Mouse (Mus musculus) embryonic stem cell, embryonic (primary cell): ENCODE results near the gene Tent4b.

ENCODE experiments used
- CTCF ChIA-PET, 4 experiments: fragments of 300-600 bp in 2 of 4; fragments of 350-600 bp in 2 of 4; sonication (Branson Sonifier 250); formaldehyde crosslinking; loops; one replicate each; lab custom pipeline; 2022; ENCODE audit warnings: inconsistent platforms in 2 of 4; lab: Charles Lee
- POLR2A ChIA-PET, 4 experiments: fragments of 300-600 bp in 2 of 4; fragments of 350-600 bp in 2 of 4; sonication (Branson Sonifier 250); formaldehyde crosslinking; loops; one replicate each; lab custom pipeline; 2022; ENCODE audit warnings: antibody characterized with exemption in 4 of 4, inconsistent platforms in 1 of 4; lab: Charles Lee

Tent4b gene

DNA sequence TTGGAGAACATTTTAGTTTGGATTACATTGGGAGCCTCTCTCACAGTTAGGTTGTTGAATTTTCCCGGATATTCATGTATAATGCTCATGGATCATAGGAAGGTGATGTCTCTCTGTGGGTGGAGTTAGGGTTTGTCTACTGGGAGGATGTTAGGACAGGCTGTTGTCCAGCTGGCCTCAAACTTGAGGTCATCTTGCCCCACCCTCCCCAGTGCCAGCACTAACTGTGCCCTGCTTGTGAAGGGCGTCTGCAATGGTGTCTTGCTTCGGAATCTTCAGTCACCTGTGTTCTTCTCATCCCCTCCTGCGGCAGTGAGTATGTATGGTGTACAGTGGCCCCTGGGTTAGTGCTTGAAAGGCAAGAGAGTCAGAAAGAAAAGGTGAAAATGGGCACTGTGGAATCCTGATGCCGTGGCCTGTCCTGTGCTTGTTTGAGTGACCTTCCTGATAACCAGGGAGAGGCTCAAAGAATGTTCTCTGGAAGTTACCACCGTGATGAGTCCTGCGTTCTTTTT, 61.5 kb downstream of the Tent4b start:
- CTCF ChIA-PET = interaction anchor here in 2 of 4 experiments (1.0 to 1.6 kb wide), 4 partner anchors 8 to 495 kb away, joined by 3 to 6 read pairs (median 4); no protein-coding TSS in a partner anchor
- POLR2A ChIA-PET = interaction anchor here in 1 of 4 experiments (1.2 to 1.3 kb wide), 3 partner anchors 18 to 23 kb away, joined by 3 read pairs; no protein-coding TSS in a partner anchor

DNA sequence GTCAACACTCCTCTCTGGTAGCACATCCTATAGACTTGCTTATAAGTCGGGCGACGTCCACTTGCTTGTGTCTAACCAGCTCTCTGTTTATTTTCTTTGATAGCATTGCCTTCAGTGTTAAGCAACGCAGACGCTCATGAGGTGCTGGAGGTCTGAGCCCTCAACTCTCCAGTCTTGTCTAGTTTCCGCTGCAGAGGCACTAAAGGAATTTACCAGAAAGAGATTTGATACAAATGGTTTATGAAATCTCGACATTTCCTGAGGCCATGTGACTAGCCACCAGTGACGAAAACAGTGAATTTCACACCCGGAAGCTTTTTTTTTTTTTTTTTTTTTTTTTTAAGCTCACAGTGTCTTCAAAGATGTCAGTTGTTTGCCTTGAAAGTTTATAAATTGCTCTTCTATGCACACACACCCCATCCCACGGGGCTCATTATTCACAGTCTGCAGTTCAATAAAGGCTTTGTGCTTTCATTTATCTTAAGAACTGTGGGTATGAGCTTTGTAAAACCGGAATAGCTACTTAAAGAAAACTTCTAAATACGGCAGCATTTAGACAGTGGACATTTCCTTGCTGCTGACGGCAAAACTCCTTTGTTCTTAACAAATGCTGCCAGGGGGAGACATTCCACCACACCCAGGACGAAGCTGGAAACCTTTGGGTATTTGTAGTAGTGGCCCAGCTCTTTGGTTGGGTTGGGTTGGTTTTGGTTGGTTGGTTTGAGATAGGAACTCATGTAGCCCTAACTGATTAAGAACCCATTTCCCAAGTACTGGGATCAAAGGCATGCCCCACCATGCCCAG, 64.0 kb downstream of the Tent4b start:
- ChIA-PET POLR2A (interaction anchor here in 3 of 4 experiments (0.5 to 2.1 kb wide), 14 partner anchors 9 to 654 kb away, joined by 3 to 19 read pairs (median 4); partner anchors contain the start of gene Adcy7 (in 2 of the 3)), CTCF (interaction anchor here (0.5 to 3.1 kb wide), 21 partner anchors 9 to 1360 kb away, joined by 3 to 17 read pairs (median 5); partner anchors contain the start of gene Adcy7 (in 1 of the 4))

DNA sequence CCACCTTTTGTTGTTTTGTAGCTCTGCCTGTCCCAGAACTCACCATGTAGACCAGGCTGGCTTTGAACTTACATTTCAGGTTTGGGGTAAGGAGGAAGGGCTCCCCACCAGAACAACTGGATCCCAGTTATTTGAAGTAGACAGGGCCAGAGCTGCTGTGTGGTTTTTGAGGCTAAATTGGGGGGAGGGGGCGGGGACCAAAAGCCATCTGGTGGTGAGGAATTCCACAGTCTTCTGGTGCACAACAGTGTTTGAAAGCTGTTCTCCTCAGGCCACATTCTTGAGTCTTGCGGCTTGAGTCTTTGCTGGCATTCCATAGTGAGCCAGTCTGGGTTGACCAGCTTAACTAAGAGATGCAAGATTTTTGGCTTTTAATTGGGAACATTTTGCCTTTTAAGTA, 66.5 kb downstream of the Tent4b start:
- POLR2A ChIA-PET = interaction anchor here in 2 of 4 experiments (0.7 to 1.7 kb wide), 9 partner anchors 8 to 489 kb away, joined by 3 to 7 read pairs (median 3); no protein-coding TSS in a partner anchor
- CTCF ChIA-PET = interaction anchor here (0.5 to 2.9 kb wide), 46 partner anchors 8 to 964 kb away, joined by 3 to 33 read pairs (median 4); partner anchors contain the start of gene Nod2 (in 1 of the 4)

DNA sequence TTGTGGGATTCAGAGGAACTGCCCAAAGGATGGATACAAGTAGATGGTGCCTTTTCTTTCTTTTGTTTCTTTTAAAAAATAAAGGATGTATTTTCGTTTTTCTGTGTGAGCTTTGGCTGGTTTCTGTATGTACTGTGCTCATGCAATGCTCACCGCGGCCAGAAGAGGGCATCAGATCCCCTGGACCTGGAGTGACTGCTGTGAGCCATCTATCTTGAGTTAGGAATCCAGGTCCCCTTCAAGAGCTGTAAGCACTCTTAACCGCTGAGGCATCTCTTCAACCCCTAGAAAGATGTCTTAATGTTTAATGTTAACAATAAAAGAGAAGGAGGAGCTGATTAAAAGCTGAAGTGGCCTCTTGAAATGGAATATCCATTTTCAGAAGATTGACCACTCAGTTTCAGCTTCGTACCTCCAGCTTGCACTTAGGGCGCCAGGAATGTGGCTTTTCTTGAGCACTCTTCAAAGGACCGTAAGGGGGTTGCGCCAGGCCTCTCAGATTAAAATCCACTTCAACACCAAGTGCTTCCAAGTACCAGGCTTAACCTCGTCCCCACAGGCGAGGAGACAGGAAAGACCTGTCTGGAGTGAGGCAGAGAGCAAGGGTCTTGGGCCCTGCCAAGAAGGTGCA, 67.3 kb downstream of the Tent4b start:
- CTCF ChIA-PET = interaction anchor here (0.5 to 2.9 kb wide), 69 partner anchors 9 to 730 kb away, joined by 3 to 33 read pairs (median 4); partner anchors contain the start of gene Nod2 (in 1 of the 4)
- POLR2A ChIA-PET = interaction anchor here in 3 of 4 experiments (0.6 to 1.7 kb wide), 9 partner anchors 8 to 489 kb away, joined by 3 to 7 read pairs (median 3); no protein-coding TSS in a partner anchor

DNA sequence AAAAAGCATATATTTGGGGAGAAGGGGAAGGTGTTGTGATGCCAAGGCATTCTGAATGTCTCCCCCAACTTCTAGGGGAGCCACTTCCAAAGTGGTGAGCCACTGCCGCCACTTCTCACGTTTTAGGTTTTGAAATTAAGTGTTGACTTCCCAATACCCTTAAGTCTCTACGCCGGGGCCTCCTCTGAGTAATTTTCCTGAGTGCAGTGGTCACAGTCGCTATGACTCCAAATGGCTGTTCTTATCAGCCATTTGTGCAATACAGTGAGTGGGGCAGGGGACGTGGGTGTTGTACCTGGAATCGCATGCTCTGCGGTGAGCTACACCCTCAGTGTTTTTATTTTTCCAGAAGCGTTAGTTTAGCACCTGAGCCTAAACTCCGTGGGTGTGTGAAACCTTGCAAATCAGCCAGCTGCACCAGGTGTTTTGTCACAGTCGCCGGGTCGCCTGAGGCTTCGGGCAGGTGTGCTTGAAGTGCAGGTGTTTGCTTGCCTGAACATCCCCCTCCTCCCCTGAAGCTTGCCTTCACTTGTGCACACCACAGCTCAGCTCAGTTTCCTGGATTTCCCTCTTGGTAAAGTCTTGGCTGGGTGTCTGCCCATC, 67.9 kb downstream of the Tent4b start:
- ChIA-PET CTCF (interaction anchor here (0.6 to 2.9 kb wide), 56 partner anchors 9 to 704 kb away, joined by 3 to 33 read pairs (median 4); partner anchors contain the start of gene Nod2 (in 1 of the 4)), POLR2A (interaction anchor here in 3 of 4 experiments (0.6 to 1.7 kb wide), 7 partner anchors 8 to 488 kb away, joined by 3 to 7 read pairs (median 3); no protein-coding TSS in a partner anchor)

DNA sequence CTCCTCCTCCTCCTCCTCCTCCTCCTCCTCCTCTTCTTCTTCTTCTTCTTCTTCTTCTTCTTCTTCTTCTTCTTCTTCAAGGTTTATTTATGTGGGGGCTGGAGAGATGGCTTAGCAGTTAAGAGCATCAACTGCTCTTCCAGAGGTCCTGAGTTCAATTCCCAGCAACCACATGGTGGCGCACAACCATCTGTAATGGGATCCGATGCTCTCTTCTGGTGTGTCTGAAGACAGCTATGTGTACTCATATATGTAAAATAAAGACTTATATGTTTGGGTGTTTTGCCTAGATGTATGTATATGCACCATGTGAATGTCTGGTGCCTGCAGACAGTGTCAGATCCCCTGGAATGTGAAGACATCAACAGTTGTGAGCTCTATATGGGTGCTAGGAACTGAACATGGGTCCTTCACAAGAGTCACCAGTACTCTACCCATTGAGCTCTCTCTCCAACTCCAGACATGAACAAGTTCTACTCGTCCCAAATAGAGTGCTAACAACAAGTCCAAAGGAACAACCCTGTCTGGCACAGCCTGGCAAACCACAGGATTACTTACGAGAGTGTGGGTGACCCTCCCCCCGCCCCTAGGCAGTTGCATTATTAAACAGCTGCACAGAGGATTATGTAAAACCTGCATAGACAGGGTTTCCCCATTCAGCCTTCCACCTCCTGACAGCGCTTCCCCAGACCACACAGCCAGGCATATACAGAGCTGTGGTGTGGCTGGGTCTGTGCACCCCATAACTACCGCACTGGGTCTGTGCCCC, 70.3 kb downstream of the Tent4b start:
- CTCF ChIA-PET = interaction anchor here (0.5 to 1.8 kb wide), 11 partner anchors 9 to 600 kb away, joined by 3 to 17 read pairs (median 4); no protein-coding TSS in a partner anchor
- POLR2A ChIA-PET = interaction anchor here in 2 of 4 experiments (1.3 to 1.9 kb wide), 3 partner anchors 12 to 20 kb away, joined by 3 to 5 read pairs (median 4); no protein-coding TSS in a partner anchor

DNA sequence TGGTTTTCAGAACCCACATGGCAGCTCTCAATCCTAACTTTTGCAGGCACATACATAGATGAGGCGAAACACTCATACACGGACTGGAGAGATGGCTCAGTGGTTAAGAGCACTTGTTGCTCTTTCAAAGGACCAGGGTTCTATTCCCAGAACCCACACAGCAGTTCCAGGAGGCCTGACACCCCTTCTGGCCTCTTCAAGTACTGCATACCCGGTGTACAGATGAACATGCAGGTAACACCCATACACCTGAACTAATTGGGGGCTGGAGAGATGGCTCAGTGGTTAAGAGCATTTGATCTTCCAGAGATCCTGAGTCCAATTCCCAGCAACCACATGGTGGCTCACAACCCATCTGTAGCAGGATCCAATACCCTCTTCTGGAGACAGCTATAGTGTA, 71.1 kb downstream of the Tent4b start:
- CTCF ChIA-PET = interaction anchor here in 3 of 4 experiments (0.6 to 0.9 kb wide), 3 partner anchors 114 to 343 kb away, joined by 3 read pairs; no protein-coding TSS in a partner anchor
- POLR2A ChIA-PET = interaction anchor here in 1 of 4 experiments (1.3 to 1.9 kb wide), 2 partner anchors 13 to 17 kb away, joined by 3 to 5 read pairs; no protein-coding TSS in a partner anchor

DNA sequence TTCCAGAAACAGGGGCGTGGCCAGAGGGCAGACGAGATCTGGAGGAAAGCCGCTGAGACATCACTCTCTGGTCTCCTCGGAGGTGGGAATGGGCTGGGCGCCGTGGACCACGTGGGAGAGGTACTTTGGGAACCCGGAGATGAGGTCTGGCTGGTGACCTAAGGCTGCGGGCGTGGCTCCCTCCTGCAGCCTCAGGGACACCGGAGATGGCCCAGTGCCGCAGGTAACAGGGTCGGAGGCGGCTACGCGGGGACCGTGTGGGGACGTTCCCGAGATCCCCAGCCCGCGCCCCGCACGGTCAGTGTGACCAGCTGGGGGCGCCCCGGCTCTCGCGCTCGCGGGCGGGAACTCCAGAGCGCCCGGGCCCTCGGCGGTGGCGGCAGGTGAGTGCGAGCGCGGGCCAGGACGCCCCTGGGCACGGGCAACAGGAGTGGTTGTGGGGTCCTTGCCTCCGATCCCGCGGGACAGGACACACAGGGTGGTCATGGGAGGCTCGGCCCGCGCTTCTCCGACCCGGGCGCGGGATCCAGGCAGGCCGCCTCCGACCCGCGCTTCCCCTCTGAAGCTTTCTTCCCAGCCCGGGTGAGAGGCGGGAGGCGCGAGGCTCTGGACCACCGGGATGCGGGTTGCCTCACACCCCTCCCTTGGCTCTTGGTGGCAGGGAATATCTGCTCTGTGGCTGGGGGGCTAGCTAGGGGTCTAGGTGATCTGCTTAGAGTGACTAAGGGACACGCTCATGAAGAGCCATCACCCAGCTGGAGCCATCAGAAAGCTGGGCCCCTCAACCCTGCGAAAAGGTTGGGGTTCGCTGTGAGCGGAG, 73.4 kb downstream of the Tent4b start, which contains the start of gene Adcy7:
Gene Adcy7, plus strand, starts transcription at position 173 of the 820 bp plus-strand sequence.
- ChIA-PET POLR2A (interaction anchor here in 3 of 4 experiments (0.6 to 1.5 kb wide), 5 partner anchors 9 to 424 kb away, joined by 3 to 8 read pairs (median 3); partner anchors contain the start of genes Cyld (in 1 of the 3) and Zfp423 (in 1 of the 3)), CTCF (interaction anchor here (0.5 to 1.5 kb wide), 15 partner anchors 9 to 571 kb away, joined by 3 to 16 read pairs (median 3); no protein-coding TSS in a partner anchor)

DNA sequence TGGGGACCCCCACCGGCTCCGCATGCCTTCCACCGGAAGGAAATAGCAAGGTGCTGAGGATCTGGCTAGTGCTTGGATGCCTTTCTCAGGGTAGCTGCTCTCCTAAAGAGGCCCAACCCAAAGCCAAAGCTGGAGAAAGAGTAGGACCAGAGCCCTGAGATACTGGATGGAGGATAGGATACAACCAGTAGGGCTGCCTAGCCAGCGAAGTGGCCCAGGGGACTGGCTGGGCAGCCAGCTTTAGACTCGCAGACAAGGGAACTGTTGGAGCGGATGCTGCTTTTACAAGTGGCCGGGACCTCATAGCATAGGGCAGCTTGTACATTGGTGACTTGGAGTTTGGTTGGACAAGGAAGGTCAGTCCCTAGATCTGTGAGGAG, 74.0 kb downstream of the Tent4b start:
- CTCF ChIA-PET = interaction anchor here (0.5 to 1.5 kb wide), 13 partner anchors 10 to 482 kb away, joined by 3 to 8 read pairs (median 3); no protein-coding TSS in a partner anchor
- POLR2A ChIA-PET = interaction anchor here in 3 of 4 experiments (0.6 to 1.5 kb wide), 4 partner anchors 10 to 424 kb away, joined by 3 to 8 read pairs (median 5); partner anchors contain the start of genes Cyld (in 1 of the 3) and Zfp423 (in 1 of the 3)

DNA sequence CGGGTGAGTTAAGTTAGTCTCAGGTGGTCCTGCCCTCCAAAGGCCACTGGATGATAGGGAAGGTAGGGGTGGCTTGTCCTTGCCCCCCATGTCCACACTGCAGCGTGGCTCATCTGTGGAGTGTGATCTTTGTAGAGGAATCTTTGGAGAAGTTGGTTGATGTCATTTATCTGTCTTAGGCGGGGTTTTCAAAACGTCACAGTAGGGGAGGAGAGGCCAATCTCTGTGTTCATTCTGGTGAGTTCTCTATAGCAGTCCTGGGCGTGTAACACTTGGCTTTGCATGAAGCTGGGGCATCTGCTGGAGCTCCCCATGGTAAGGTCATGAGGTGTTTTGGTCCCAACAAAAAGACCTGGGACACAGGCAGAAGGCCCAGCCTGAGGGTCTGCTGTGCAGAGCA, 75.1 kb downstream of the Tent4b start:
- POLR2A ChIA-PET = interaction anchor here in 1 of 4 experiments (1.2 to 1.5 kb wide), 2 partner anchors 8 to 18 kb away, joined by 3 read pairs; no protein-coding TSS in a partner anchor

DNA sequence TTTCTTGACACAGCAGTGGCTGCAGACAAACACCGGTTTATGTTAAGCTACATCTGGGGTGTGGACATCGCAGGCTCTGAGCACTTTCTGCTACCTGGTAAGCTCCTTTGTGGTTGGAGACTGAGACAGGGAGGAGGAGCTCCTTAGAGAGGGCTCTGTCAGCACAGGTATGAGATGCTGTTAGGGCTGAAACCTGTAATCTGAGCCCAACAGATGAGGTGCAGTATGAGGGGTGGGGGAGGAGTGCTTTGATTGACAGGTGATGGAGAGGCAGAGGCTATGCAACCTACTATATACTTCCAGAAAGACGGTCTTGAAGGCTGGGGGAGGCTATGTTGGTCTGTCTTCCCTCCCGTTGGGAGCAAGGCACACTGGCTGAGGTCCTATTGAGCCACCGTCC, 80.2 kb downstream of the Tent4b start:
- ChIA-PET POLR2A (interaction anchor here in 3 of 4 experiments (0.6 to 1.3 kb wide), 4 partner anchors 11 to 458 kb away, joined by 3 to 4 read pairs (median 3); no protein-coding TSS in a partner anchor), CTCF (interaction anchor here in 3 of 4 experiments (0.6 to 1.0 kb wide), 5 partner anchors 13 to 177 kb away, joined by 3 to 5 read pairs (median 3); no protein-coding TSS in a partner anchor)

More for the DNA sequence above, 75.1 kb downstream of the Tent4b start:
- CTCF ChIA-PET = no interaction called here

DNA sequence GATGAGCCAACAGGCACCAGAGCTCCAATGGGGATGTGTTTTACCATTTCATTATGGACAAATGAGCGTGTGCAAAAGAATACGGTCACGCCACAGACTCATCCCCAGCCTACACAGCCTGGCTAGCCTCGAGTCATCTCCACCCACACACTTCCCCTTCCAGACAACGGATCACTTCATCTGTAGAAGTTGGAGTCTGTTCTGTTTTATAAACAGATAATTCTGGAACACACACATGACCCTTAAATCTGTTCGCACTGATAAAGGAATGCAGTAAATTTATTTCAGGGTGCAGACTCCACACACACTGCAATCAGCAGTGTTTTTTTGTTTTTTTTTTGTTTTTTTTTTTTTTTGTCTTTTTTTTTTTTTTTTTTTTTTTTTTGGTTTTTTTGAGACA, 80.7 kb downstream of the Tent4b start:
- CTCF ChIA-PET = interaction anchor here in 3 of 4 experiments (0.7 to 1.0 kb wide), 3 partner anchors 13 to 32 kb away, joined by 3 to 5 read pairs (median 3); no protein-coding TSS in a partner anchor
- POLR2A ChIA-PET = no interaction called here

DNA sequence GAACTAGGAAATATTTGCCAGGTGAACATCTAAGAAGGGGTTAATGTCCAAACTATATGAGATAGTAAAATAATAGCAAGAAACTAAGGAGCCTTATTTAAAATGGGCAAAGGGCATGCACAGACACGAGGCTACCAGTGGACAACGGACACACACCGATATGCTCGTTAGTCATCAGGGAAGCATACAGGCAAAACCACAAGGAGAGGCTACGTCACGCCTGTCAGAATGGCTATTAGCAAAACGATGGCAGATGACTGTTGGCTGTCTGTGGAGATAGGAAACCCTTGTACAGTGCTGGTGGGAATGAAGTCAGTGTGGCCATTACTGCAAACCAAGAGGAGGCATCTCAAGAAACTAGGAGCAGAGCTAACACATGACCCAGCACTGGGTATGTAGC, 81.9 kb downstream of the Tent4b start:
- POLR2A ChIA-PET = interaction anchor here in 1 of 4 experiments (0.6 kb wide), 1 partner anchor 954 kb away, joined by 4 read pairs; no protein-coding TSS in a partner anchor
- CTCF ChIA-PET = no interaction called here

DNA sequence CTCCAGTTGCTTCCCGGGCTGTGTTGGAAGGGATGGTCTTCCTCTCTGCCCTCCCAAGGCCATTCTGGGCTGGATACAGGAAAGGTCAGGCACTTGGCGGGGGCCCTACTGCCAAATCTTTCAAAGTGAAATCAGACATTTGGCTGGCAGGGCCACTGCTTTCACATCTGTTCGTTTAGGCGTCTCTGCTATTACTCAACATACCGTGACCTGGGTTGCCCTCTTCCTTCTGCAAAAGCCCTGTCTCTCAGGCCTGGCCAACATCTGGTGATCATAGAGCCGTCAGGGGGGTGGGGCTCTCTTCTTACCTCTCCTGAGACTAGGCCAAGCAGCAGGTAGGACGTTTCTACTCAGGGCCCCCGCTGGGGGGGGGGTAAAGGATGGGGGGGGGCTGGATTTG, 83.7 kb downstream of the Tent4b start:
- CTCF ChIA-PET = no interaction called here

More for the DNA sequence above, 83.7 kb downstream of the Tent4b start:
- POLR2A ChIA-PET = interaction anchor here in 1 of 4 experiments (0.7 kb wide), 1 partner anchor 1488 kb away, joined by 3 read pairs; no protein-coding TSS in a partner anchor
